In genomic region chr14:66510218-66510617, GRCm38 (mm10) we compare ENCODE assay signal across 19 mouse cellular contexts.
"Had no signal": no experiment of that assay in that cellular context is flagged by ENCODE, and none has a peak within 500 bp of the region (broad histone marks: within the 10 kb centered on the region; RNA-seq: fewer than 3 reads in every experiment).

No protein-coding gene starts in this region.

- H3K4me2 ChIP-seq: limb, embryonic 12.5 days; limb, embryonic 15.5 days; liver, embryonic 11.5 days; lung, embryonic 14.5 days; stomach, embryonic 15.5 days had no signal

- H3K4me1 ChIP-seq: limb, embryonic 12.5 days; limb, embryonic 15.5 days; stomach, embryonic 15.5 days had no signal

- H3K27ac ChIP-seq: limb, embryonic 12.5 days; limb, embryonic 15.5 days; liver, embryonic 14.5 days; macrophage; stomach, embryonic 15.5 days had no signal

- H3K27me3 ChIP-seq: limb, embryonic 12.5 days; limb, embryonic 15.5 days; stomach, embryonic 15.5 days had no signal

- ATAC-seq: liver, postnatal 0 days; lung, postnatal 0 days had no signal

- H3K9ac ChIP-seq: limb, embryonic 12.5 days; limb, embryonic 15.5 days; liver, embryonic 14.5 days; liver, postnatal 0 days; lung, embryonic 14.5 days; stomach, embryonic 15.5 days had no signal

- H3K9me3 ChIP-seq: limb, embryonic 12.5 days; limb, embryonic 15.5 days; stomach, embryonic 15.5 days had no signal

- DNase-seq: kidney, adult 18-20 months; kidney, adult 9 months; kidney, postnatal 14 days; kidney, postnatal 4 days; left cerebral cortex, postnatal 4 days; liver, postnatal 0 days; lung, embryonic 14.5 days; right cerebral cortex, adult 18-20 months; right cerebral cortex, postnatal 14 days; right cerebral cortex, postnatal 4 days; spleen, adult 18-20 months; thymus, postnatal 25 days had no signal

- H3K36me3 ChIP-seq: limb, embryonic 12.5 days; limb, embryonic 15.5 days; stomach, embryonic 15.5 days had no signal

- H3K4me3 ChIP-seq: limb, embryonic 12.5 days; limb, embryonic 15.5 days; stomach, embryonic 15.5 days had no signal
